Mouse (Mus musculus): Measurements from ENCODE around the gene Tspan14. TPM values are rescaled to one million over a fixed set of nuclear protein-coding genes. Genes with fewer than 3 reads are reported as not detected.

The Tspan14 gene
- total RNA-seq, 2 experiments from 2014 or later = 50.2 to 52.1 TPM

DNA sequence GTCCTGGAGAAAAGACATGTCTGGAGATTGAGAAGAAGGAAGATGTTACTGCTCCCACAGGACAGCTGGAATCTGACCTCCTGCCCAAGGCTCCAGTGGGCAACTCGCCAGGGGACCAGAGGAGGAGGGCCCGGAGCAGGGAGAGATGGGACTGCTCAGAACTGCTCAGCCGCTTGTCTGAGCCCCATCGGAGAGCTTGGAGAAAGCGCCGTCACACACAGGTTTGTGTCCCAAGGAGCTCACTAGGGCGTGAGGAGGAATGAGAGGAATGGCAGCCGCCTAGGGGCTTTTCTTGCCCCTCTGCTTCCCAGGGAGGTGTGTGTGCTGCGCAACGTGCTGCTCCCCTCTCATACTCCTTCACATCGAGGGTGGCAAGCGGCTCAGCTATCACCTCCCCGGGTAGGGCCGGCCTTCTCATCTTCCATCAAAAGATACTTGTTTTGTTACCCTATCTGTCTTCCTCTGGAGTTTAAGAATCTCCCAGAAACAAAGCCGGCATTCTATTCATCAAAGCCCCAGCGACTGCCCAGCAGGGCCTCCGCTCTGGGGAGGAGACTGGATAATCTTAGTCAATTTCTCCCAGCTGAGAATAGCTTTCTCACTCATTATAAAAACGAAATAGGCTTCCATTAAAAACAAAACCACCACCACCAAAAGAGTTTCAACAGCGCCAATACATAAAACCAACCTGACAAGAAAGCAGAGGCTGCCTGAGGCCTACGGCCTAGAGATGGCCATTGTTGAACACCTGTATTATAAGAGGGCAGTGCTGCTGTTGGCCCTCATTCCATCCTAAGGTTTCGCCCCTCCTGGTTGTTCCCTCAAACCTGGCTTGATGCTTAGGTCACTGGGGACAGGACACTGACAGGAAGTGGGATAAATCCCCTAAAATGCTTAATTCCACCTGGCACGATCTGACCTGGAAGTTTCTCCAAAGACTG lies 37.9 kb upstream of the Tspan14 start:
- no peak for TF ChIP-seq CTCF (IDR thresholded peaks at IDR 0.05)
- Histone ChIP-seq H3K27ac (no peak overlapping the region), H3K4me3 (no peak overlapping the region)
- no peak for DNase-seq (ENCODE audit: extremely low spot score in 1 of 2, low spot score in 2 of 2)
- intact Hi-C loops (cut with DNase I) = no loop called here

- no peak for TF ChIP-seq CTCF (IDR thresholded peaks at IDR 0.05)
- no peak for DNase-seq (ENCODE audit: extremely low spot score in 1 of 2, low spot score in 2 of 2)
- intact Hi-C loops (cut with DNase I) = no loop called here
- Histone ChIP-seq H3K27ac (no peak overlapping the region), H3K4me3 (no peak overlapping the region)
Observed at GRCm38 (mm10) chr14:41001576-41001975, 35.0 kb upstream of the Tspan14 start.

DNA sequence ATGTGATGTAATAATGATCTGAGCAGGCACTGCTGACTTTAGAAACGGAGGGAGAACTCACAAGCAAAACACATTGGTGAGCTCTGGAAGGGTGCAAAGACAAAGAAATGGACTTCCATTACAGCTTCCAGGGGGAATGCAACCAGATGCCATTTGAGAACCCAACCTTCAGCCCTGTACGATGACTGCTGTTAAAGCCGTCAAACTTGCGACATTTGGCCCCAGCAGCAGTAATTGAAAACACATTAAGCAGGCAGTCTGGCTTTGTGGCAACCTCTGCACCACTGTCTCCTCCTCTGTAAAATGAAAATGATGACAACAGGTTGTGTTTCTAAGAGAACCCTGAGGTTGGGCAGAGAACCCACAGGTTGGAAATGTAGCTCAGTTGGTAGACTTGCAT lies 34.2 kb upstream of the Tspan14 start:
- TF ChIP-seq CTCF (IDR thresholded peaks at IDR 0.05) = no peak
- Histone ChIP-seq H3K27ac (no peak overlapping the region), H3K4me3 (no peak overlapping the region)
- DNase-seq (ENCODE audit: extremely low spot score in 1 of 2, low spot score in 2 of 2) = no peak
- intact Hi-C loops (cut with DNase I) = no loop called here

DNA sequence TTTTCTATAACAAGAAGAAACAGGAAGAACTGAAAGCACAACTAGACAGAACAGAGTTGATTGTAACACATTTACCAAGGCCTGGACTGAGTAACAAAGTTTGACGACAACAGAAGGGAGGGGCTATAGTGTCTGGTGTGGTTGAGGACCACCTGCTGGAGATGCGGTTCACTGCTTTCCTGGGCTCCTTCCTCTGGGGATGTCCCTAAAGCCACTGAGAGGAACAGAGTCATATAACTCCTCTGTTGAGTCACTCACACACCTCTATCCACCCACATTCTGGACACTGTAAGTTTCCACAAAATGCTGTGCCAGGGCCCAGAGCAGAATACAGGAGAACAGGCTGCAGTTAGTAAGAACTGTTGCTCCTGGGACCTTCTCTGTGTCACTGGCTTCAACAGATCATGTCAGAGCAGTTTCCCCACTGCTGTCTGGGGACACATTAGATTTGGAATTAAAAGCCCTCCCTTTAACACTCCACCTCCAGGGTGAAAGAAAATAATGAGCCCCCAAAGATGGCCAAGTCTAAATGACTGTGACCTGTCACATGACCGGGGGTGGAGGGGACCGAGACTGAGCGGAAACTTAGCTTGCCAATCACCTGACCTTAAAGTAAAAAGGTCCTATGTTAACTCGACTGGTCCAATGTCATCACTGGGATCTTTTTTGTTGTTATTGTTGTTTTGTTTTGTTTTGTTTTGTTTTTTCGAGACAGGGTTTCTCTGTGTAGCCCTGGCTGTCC lies 33.5 kb upstream of the Tspan14 start:
- no peak for TF ChIP-seq CTCF (IDR thresholded peaks at IDR 0.05)
- Histone ChIP-seq H3K4me3 (no peak overlapping the region), H3K27ac (no peak overlapping the region)
- intact Hi-C loops (cut with DNase I) = no loop called here
- DNase-seq (ENCODE audit: extremely low spot score in 1 of 2, low spot score in 2 of 2) = no peak

- no peak overlapping the region for H3K4me3 ChIP-seq
- TF ChIP-seq CTCF (IDR thresholded peaks at IDR 0.05) = no peak
Observed at GRCm38 (mm10) chr14:40996171-40996570, 29.6 kb upstream of the Tspan14 start.

GRCm38 (mm10) chr14:40992464-40992863 lies 25.9 kb upstream of the Tspan14 start:
- DNase-seq (ENCODE audit: extremely low spot score in 1 of 2, low spot score in 2 of 2) = no peak
- intact Hi-C loops (cut with DNase I) = no loop called here
- H3K4me3 ChIP-seq = no peak overlapping the region
- H3K27ac ChIP-seq = no peak overlapping the region
- TF ChIP-seq CTCF (IDR thresholded peaks at IDR 0.05) = no peak

More at GRCm38 (mm10) chr14:40996171-40996570, 29.6 kb upstream of the Tspan14 start:
- H3K27ac ChIP-seq = no peak overlapping the region
- no peak for DNase-seq (ENCODE audit: extremely low spot score in 1 of 2, low spot score in 2 of 2)
- intact Hi-C loops (cut with DNase I) = no loop called here

DNA sequence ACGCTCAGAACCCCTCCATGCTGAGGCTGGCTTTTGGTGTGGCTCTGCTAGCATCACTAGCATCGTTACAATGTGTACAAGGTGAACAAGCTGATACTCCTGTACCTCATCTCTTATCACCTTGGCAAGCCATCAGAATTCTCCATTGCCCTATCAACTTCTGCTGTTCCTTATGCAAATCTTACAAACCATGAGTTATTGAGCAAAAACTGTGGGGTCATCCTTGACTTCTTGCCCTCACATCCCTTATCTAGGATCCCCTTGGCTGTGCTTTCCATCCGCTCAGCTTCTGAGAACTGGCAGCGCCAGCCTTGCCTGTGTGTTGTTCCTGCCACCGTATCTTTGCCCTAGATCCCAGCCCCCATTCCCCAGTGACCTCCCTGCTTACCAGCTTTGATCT lies 22.2 kb upstream of the Tspan14 start:
- no peak for TF ChIP-seq CTCF (IDR thresholded peaks at IDR 0.05)
- intact Hi-C loops (cut with DNase I) = no loop called here
- no peak for DNase-seq (ENCODE audit: extremely low spot score in 1 of 2, low spot score in 2 of 2)
- Histone ChIP-seq H3K4me3 (no peak overlapping the region), H3K27ac (no peak overlapping the region)

GRCm38 (mm10) chr14:40987184-40987583 lies 20.6 kb upstream of the Tspan14 start:
- DNase-seq (ENCODE audit: extremely low spot score in 1 of 2, low spot score in 2 of 2) = no peak
- intact Hi-C loops (cut with DNase I) = no loop called here
- no peak overlapping the region for H3K4me3 ChIP-seq
- no peak for TF ChIP-seq CTCF (IDR thresholded peaks at IDR 0.05)
- no peak overlapping the region for H3K27ac ChIP-seq

- TF ChIP-seq CTCF (IDR thresholded peaks at IDR 0.05) = no peak
- no peak overlapping the region for H3K27ac ChIP-seq
- no peak overlapping the region for H3K4me3 ChIP-seq
- intact Hi-C loops (cut with DNase I) = no loop called here
- DNase-seq (ENCODE audit: extremely low spot score in 1 of 2, low spot score in 2 of 2) = no peak
Observed at GRCm38 (mm10) chr14:40985635-40986034, 19.0 kb upstream of the Tspan14 start.

- intact Hi-C loops (cut with DNase I) = loop anchor here (1.0 to 10.0 kb wide), 2 partner anchors 54 to 185 kb away; no protein-coding TSS in a partner anchor
- peak overlapping the region; percentile 17; the same call in 1 of the 2 replicates for H3K27ac ChIP-seq
- H3K4me3 ChIP-seq = no peak overlapping the region
- DNase-seq (ENCODE audit: extremely low spot score in 1 of 2, low spot score in 2 of 2) = no peak
- no peak for TF ChIP-seq CTCF (IDR thresholded peaks at IDR 0.05)
Observed at GRCm38 (mm10) chr14:40979723-40980122, 13.1 kb upstream of the Tspan14 start.

DNA sequence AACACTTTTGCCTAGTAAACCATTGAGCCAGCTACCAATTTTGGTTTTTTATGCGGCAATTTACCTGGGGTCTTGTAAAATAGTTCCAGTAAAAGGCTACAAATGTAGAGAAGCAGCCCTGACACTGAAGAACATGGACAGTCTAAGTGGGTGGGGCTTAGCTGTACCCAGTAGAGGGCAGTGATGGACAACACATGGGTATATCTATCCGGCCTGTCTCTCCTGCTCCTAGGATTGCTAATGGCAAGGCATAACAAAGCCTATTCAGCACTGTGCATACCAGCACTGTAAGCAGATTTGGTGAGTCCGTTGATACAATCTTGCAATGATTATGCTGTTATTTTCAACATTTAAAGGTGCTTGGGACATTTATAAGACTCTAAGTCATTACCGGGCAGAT lies 12.4 kb upstream of the Tspan14 start:
- no peak for DNase-seq (ENCODE audit: extremely low spot score in 1 of 2, low spot score in 2 of 2)
- no peak overlapping the region for H3K27ac ChIP-seq
- H3K4me3 ChIP-seq = no peak overlapping the region
- TF ChIP-seq CTCF (IDR thresholded peaks at IDR 0.05) = peak; percentile 65
- intact Hi-C loops (cut with DNase I) = loop anchor here (1.0 to 10.0 kb wide), 2 partner anchors 54 to 184 kb away; no protein-coding TSS in a partner anchor

GRCm38 (mm10) chr14:40975127-40975721 lies 8.6 kb upstream of the Tspan14 start:
- Histone ChIP-seq H3K27ac (no peak overlapping the region), H3K4me3 (no peak overlapping the region)
- TF ChIP-seq CTCF (IDR thresholded peaks at IDR 0.05) = peak; percentile 59
- intact Hi-C loops (cut with DNase I) = loop anchor here (1.0 to 10.0 kb wide), 2 partner anchors 58 to 180 kb away; no protein-coding TSS in a partner anchor
- peak; percentile 62 to 67 for DNase-seq (ENCODE audit: extremely low spot score in 1 of 2, low spot score in 2 of 2)

Data from left cerebral cortex, adult 2 months (tissue).